Mouse (Mus musculus): Measurements from ENCODE around the gene 4933430I17Rik. TPM values are rescaled to one million over a fixed set of nuclear protein-coding genes. Genes with fewer than 3 reads are reported as not detected.
A peak's percentile ranks its signal among the peaks of the same experiment; 100 is the strongest.

Gene 4933430I17Rik
- total and polyA plus RNA-seq, 3 experiments = 0.30 to 1.8 (median 0.52) TPM

DNA sequence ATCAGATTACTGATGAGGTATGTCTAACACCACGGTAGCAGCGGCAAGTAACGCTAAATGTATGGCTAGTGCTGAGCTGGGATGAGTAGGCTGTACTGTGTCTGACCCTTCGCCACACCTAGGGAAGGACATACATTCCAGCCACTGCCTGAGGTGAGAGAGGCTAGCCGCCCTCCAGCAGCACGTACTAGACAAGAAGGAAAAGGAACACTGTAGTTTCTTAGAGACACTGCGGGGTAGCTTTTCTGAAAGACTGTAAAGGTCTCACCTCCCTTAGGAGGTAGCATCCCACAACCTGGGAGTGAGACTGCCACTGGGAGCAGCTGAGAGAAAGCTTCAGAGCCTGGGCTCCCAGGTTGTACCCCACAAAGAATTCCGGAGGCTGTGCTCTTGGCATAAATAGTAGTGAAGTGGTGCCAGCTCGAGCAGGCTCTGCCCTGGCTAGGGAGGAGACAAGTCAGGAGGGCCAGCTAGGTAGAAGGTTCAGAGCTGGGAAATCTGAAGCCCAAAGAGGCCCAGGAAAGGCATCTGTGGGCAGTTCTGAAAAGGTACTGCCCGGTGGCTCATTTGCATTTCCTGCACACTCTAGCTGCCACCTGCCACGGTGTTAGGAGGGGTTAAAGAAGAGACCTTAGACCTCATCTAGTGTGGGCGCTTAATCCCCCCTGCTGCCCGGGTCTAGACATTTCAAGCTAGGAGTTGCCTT is 6.6 kb upstream of the 4933430I17Rik start (continued):
- TF ChIP-seq GABPA (IDR thresholded peaks at IDR 0.05; ENCODE audit: insufficient replicate concordance, low read depth, low read length) (no peak), IRF4 (IDR thresholded peaks at IDR 0.05; ENCODE audit: low read depth, low read length) (peak; percentile 81), MAFK (IDR thresholded peaks at IDR 0.05; ENCODE audit: insufficient replicate concordance, low read length) (0 out of 2 replicates have a peak, but pooled peaks have one; percentile 25), PAX5 (IDR thresholded peaks at IDR 0.05; ENCODE audit: low read length) (no peak), POLR2AphosphoS2 (IDR thresholded peaks at IDR 0.05; ENCODE audit: low read depth, low read length) (no peak), USF1 (IDR thresholded peaks at IDR 0.05; ENCODE audit: low read depth, low read length) (no peak), CHD1 (IDR thresholded peaks at IDR 0.05; ENCODE audit: low read depth, low read length) (peak; percentile 64; the same call in 1 of the 2 replicates), KAT2A (IDR thresholded peaks at IDR 0.05; ENCODE audit: insufficient replicate concordance, low read length) (no peak), JUND (conservative IDR thresholded peaks at IDR 0.05; ENCODE audit: low read depth, low read length) (no peak), TCF12 (IDR thresholded peaks at IDR 0.05; ENCODE audit: low read depth, low read length) (peak; percentile 84), NRF1 (IDR thresholded peaks at IDR 0.05; ENCODE audit: low read depth, low read length) (no peak; the same call in 1 of the 2 replicates), MYC (IDR thresholded peaks at IDR 0.05; ENCODE audit: low read depth, low read length) (peak; percentile 71; the same call in 1 of the 2 replicates), SIN3A (IDR thresholded peaks at IDR 0.05; ENCODE audit: low read length) (peak; percentile 64; the same call in 1 of the 2 replicates), MAX (IDR thresholded peaks at IDR 0.05; ENCODE audit: low read length) (peak; percentile 49; the same call in 1 of the 2 replicates)

DNA sequence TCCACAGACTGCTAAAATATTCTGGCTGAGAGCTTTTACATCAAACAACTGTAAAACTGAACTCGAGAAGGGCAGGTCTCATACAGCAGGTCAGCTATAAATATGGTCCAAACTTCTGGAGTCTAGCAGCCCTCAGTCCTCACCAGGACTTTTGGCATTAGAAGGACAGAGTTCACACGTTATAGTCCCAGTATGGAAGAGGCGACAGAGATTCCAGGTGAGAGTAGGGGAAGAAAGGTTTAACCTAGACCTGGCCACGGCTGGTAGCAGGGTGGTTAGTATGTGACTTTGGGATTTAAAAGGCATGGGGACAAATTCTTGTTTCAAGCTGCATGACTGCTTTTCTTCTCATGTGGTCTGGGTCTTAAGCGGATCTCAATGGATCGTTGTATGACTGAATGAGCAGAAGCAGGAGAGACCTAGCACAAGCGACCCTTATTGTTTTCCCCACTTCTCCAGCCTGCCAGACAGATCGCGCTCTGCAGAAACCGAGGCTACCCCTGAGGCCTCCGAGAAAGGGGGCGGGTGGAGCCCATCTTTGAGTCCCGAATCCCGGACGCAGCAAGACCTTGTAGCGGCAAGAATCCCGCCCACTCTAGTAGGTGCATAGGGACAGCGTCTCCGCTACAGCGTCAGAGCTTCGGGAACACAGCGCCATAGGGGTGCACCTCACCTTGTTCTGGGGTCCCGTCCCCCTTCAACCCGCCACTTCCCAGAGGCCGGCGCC is 5.9 kb upstream of the 4933430I17Rik start:
- Histone ChIP-seq H3K36me3 (replicated peaks in 1 of 2; ENCODE audit: control insufficient read depth in 1 of 2, insufficient read depth in 1 of 2, low read length in 1 of 2) (peaks cover 4 to 36% of the 10 kb centered on the region in 2 experiments), H3K9ac (ENCODE audit: insufficient read depth, low read depth) (peak overlapping the region; percentile 89), H3K4me2 (ENCODE audit: insufficient read depth, low read depth, poor library complexity, severe bottlenecking) (peak overlapping the region; percentile 92), H3K27ac (ENCODE audit: insufficient read depth, low read depth) (peak overlapping the region; percentile 43), H3K27me3 (replicated peaks) (no peaks in the 10 kb centered on the region), H3K4me1 (ENCODE audit: control insufficient read depth in 1 of 2, insufficient read depth in 2 of 2) (peaks cover 12 to 57% of the 10 kb centered on the region in 2 experiments), H3K4me3 (replicated peaks in 1 of 3; ENCODE audit: low read depth in 2 of 3, low read length in 2 of 3, poor library complexity in 1 of 3) (peak overlapping the region; percentile 61 to 83 (median 68)), H3K9me3 (replicated peaks; ENCODE audit: low read length) (no peaks in the 10 kb centered on the region), H3K79me2 (replicated peaks; ENCODE audit: control insufficient read depth, extremely low read depth, insufficient read depth, poor library complexity, severe bottlenecking) (peaks cover 5% of the 10 kb centered on the region)
- dilution Hi-C loops (cut with MboI; ENCODE audit: extremely low pct_ligation_motif_present, extremely low pct_unique_long_range_greater_than_20kb, low sequenced_read_pairs) (no loop called here), in situ Hi-C loops (cut with MboI; ENCODE audit: low pct_ligation_motif_present, low pct_unique_long_range_greater_than_20kb, low sequenced_read_pairs) (loop anchor here (10.0 kb wide), 1 partner anchor 174 kb away; no protein-coding TSS in a partner anchor)
- no peak for DNase-seq (ENCODE audit: extremely low read depth)
- 0 out of 2 replicates have a peak, but pooled peaks have one; percentile 4 for TF ChIP-seq ETS1 (conservative IDR thresholded peaks at IDR 0.05; ENCODE audit: low read depth, low read length)
- TF ChIP-seq CHD2 (IDR thresholded peaks at IDR 0.05; ENCODE audit: low read length) = peak; percentile 66; the same call in 1 of the 2 replicates
- no peak for TF ChIP-seq NRF1 (IDR thresholded peaks at IDR 0.05; ENCODE audit: low read depth, low read length)
- TF ChIP-seq MAZ (IDR thresholded peaks at IDR 0.05; ENCODE audit: low read depth, low read length) = 0 out of 2 replicates have a peak, but pooled peaks have one; percentile 49
- no peak; the same call in 1 of the 2 replicates for TF ChIP-seq UBTF (IDR thresholded peaks at IDR 0.05; ENCODE audit: low read depth, low read length)
- no peak for TF ChIP-seq POLR2A (IDR thresholded peaks at IDR 0.05; ENCODE audit: low read depth, low read length)
- no peak for TF ChIP-seq MEF2A (IDR thresholded peaks at IDR 0.05; ENCODE audit: borderline replicate concordance, low read depth, low read length)
- TF ChIP-seq POLR2AphosphoS2 (IDR thresholded peaks at IDR 0.05; ENCODE audit: low read depth, low read length) = no peak
- peak; percentile 31; the same call in 1 of the 2 replicates for TF ChIP-seq MAX (IDR thresholded peaks at IDR 0.05; ENCODE audit: low read length)
- no peak for TF ChIP-seq PAX5 (IDR thresholded peaks at IDR 0.05; ENCODE audit: low read length)
- TF ChIP-seq SIN3A (IDR thresholded peaks at IDR 0.05; ENCODE audit: low read length) = no peak
- TF ChIP-seq NELFE (IDR thresholded peaks at IDR 0.05; ENCODE audit: low read depth, low read length) = peak; percentile 26; the same call in 1 of the 2 replicates
- no peak for TF ChIP-seq IRF4 (IDR thresholded peaks at IDR 0.05; ENCODE audit: low read depth, low read length)
- peak; percentile 21; the same call in 1 of the 2 replicates for TF ChIP-seq CHD1 (IDR thresholded peaks at IDR 0.05; ENCODE audit: low read depth, low read length)
- TF ChIP-seq HCFC1 (IDR thresholded peaks at IDR 0.05; ENCODE audit: low read depth, low read length) = 0 out of 2 replicates have a peak, but pooled peaks have one; percentile 4
